Mouse (Mus musculus): ENCODE results near the gene Sdk1.
A peak's percentile ranks its signal among the peaks of the same experiment; 100 is the strongest.

The Sdk1 gene

DNA sequence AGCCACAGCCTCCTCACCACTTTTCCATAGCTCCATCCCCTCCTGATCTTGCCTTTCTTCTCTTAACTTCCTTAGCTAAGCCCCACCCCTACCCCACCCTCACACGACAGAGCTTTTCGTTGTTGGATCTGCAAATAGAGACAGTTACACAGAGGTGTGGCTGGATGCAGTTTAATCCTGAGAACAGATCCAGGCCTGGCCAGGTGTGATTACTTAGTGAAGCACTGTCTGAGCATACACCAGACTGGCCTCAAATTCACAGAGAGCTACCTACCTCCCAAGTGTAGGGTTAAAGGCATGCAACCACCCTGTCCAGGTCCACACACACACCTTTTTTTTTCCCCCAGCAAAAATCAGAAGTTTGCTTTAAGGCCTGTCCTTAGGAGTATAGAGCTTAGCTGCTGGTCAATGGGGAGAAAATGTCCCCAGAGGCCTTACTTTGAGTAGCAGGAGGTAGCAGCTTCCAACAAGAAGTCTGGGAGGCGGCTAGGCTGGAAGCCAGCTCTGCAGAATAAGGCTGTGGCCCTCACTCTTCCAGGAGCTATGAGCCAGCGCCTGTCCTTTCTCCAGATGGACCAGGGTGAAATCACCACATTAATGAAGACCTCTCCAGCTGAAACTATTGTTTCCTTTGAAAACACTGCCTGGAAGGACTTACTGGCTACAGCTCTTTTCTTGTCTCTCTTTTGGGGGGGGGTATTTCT is 781.7 kb downstream of the Sdk1 start:
- DNase-seq = no peak

DNA sequence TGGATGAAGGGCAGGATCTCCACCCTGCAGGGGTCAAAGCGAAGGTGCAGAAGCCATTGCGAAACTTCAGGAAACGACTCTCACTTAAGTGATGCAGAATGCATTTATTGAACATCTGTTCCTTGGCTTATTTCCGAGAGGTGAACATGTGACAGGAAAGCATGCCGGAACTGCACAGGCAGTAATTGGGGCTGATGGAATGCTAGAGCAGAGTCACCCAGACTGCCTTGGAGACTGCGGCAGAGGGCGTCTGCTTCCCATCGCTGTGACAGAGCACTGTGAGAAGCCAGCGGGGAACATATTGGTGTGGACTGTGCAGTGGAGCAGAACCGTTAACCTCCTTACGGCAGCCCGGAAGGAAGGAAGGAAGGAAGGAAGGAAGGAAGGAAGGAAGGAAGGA is 783.2 kb downstream of the Sdk1 start:
- peak; percentile 19 to 36 for DNase-seq

DNA sequence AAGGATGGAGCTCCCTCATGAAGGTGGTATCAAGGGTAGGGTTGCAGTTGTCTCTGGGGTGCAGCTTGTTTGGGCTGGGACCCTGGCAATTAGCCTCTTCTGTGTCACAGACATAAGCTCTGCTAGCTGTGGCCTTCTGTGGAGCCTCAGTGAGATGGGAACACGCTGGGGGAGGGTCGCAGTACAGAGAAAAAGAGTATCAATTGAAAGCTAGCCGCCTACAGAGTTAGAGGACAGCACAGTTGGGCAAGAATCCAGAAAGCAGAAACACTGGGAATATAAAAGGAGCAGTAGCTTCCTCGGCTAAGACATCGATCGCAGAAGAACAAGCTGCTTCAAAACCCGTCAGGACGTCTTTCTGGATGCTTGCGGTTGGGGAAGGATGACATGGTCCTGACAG is 795.2 kb downstream of the Sdk1 start:
- DNase-seq = no peak

GRCm38 (mm10) chr5:142039236-142039635 is 797.9 kb downstream of the Sdk1 start:
- DNase-seq = peak; percentile 25 to 50

DNA sequence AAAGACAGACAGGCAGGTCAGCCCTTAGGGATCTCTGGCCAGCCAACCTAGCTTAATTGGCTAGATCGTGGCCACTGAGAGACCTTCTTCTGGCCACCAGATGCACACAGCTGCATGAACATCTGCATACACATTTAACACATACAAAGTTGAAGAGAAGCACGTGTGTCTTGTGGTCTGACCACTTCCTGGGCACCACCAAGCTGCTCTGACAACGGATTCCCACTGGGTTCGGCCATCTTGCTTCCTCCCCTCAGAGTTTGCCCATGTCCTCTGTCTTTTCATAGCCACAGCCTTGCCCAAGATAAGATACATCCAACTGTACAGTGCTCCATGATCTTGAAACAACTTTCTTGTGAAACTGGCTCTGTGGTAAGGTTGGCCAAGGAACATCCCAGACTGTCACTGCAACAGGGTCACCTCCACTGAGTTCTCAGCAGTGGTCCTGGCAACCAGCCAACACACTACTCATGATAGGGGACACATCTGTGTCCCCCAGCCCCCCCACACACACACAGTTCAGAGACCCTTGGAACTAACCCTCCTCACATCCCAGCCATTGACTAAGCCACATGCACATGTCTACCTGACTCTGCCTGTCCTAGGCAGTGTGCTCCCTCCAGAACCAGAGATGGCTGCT is 798.7 kb downstream of the Sdk1 start:
- DNase-seq = peak; percentile 57 to 76

DNA sequence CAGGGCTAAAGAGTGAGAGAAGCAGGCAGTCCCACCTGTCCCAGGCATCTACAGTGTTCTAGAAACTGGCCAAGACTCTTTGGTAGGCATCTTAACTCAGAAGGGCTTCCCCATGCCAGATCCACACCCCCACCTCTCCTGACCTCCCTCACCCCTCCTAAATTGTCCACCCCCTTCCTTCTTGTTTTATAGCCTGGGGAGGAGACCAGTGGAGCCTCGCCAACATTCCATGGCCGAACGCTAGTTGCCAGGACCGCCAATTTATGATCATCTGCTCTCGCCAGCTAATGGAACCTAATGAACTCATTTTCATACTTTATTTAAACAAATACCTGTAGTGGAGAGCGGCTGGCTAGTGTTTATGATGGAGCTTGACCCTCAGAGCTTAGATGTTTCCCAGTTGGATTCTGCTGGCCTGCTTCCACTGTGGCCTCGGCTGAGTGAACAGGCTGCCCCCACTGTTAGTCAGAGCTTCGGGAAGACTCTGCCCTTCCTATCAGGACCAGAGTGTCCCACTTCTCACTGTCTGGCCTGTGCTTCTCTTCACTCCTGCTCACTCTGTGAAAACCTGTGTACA is 800.0 kb downstream of the Sdk1 start:
- DNase-seq = no peak

GRCm38 (mm10) chr5:142061781-142062180 is 820.5 kb downstream of the Sdk1 start:
- no peak for DNase-seq

DNA sequence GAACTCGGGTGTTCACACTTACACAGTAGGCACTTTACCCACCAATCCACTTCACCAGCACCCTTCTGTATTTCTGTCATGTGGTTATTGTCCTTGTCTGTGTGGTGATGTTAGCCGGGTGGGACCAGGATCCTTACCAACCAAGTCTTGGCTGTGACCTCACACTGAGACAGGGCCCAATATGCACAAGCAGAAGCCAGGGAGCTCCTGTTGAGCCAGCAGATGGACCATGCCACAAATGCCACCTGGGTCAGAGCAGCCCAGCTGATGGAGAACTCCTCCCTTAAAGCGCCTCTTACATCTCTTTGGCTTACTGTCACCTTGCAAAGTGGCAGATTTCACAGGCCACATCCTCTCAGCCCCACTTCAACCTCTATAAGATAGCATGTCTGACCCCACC is 830.0 kb downstream of the Sdk1 start:
- no peak for DNase-seq

DNA sequence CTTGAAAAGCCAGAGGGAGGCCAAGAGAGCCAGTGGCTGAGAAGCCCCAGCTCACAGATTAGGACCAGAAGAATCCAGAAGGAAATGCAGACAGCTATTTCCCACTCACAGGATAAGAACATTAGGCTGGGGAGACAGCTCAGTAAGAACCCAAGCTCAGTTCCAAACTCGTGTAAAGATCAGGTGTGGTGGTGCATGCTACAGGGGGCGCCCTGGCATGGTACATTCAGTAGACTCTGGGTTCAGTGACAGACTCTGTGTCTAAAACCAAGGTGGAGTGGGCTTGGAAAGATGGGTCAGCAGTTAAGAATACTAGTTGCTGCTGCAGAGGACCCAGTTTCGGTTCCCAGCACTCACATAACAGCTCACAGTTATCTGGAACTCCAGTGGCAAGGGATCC is 832.6 kb downstream of the Sdk1 start:
- no peak for DNase-seq

DNA sequence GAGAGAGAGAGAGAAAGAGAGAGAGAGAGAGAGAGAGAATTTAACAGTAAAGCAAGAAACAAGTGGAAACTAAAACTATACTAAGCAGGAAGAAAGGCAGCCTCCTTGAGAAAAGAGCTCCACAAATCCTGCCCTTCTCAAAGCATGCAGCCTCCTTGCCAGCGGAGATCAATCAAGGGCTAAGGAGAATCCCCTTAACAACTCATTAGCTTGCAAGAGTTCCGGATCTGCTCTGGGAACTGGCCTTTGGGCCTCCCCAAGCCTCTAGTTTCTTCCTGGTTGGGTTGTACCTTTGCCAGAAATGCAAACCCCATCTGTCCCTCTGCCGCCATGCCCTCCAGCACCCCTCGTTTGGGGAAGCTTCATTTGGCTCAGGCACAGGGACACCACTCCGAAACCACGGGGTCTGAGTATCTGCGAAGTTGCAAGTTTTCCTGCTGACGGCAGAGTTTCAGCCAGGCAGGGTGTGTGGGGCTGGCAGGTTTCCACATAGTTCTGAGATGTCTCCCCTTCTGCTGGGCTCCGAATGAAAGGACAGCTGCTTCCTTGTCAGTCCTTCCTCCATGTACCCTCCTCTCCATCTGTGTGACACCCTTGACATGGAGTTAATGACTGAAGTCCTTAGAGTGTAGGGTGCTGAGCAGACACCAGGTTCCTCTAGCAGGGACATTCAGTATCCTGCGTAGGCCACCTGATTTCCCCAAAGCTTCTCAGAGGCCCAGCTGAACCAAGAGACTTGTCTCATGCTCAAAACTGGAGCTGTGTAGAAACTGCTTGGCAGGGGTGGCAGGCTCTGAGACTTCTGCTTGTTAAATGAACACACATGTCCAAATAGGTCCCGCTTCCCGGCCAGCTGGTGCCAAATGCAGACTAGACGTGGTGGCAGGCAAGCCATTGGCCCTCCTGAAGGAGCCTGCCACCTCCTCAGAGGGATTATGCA is 833.5 kb downstream of the Sdk1 start:
- DNase-seq = no peak

- DNase-seq = no peak
Measured at GRCm38 (mm10) chr5:142080661-142081060, 839.4 kb downstream of the Sdk1 start.

GRCm38 (mm10) chr5:142081076-142081475 is 839.8 kb downstream of the Sdk1 start:
- no peak for DNase-seq

DNA sequence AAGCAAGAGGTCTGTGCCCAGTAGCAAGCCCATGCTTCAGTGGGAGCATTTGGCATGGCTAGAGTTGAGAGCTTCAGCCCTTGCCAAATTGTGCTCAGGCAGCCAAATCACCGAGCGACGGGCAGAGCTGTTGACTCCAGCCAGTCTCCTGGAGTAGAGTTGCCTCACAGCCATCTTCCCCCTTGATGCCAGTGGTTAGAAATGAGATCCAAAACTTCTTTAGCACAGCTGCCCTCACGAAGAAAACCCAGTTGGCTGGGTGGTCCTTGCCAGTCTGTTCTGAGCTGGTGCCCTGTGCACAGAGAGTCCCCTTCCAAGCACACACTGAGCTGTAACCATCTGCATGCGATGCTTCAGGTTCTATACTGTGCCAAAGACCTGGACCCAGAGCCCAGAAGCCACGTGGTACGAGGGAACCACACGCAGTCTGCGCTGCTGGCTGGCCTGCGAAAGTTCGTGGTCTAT is 855.1 kb downstream of the Sdk1 start:
- no peak for DNase-seq

DNA sequence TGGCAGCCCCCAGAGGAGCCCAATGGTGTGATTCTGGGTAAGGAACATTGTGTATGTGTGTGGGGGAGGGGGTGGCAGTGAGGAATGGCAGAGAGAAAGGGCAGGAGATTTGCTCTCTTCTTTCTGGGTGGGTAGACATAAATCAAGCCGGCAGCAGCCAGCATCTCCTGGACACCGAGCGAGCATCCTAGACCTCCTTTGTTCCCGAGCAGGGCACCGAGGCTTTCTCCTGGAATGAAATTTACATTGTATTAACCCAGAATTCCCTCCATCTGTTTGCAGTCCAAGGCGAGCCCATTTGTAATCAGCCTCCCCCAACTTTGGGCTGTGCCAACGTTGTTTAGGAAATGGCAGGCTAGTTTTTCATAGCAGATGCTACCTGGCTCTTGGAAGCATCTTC is 858.9 kb downstream of the Sdk1 start:
- DNase-seq = no peak

DNA sequence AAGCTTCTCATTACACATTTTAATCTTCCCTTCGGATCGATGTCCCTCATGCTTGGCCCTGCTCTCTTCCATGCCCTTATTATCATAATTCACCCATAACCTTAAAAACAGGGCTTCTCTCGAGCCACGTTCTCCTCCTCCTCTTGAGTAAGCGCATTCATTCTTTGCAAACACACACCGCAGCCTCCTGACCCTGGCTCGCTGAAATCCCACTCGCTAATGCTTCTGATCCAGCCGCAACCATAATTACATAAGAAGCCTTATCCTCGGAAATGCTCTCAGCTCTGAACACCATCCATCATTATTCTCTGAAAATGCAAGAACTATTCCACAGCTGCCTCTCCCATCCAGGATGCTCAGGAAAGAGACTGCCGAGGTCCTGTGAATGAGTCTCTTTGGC is 866.1 kb downstream of the Sdk1 start:
- no peak for DNase-seq

- no peak for DNase-seq
Measured at GRCm38 (mm10) chr5:142111989-142112388, 870.7 kb downstream of the Sdk1 start.

- no peak for DNase-seq
Measured at GRCm38 (mm10) chr5:142113210-142114175, 872.2 kb downstream of the Sdk1 start.

- no peak for DNase-seq
Measured at GRCm38 (mm10) chr5:142127779-142128178, 886.5 kb downstream of the Sdk1 start.

GRCm38 (mm10) chr5:142128181-142128611 is 886.9 kb downstream of the Sdk1 start:
- no peak for DNase-seq

GRCm38 (mm10) chr5:142130004-142130403 is 888.7 kb downstream of the Sdk1 start:
- DNase-seq = no peak

GRCm38 (mm10) chr5:142139978-142140377 is 898.7 kb downstream of the Sdk1 start:
- DNase-seq = no peak

DNA sequence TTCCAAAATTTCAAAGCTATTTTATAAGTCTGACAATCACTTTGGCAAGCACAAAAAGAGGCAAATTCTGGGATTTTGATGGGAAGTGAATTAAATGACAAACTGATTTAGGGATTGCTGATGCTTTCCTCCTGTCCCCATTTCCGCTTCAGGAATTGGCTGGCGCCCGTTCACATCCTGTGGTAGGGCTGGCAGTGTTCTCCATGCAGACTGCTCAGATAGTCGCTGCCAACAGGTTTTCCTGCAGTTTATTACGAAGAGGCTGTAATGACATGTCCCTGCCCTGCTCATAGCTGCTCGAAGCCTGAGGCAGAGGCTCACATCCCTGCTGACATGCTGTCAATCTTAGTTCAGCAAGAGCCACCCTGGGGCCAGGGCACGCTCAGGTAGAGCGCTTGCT is 908.3 kb downstream of the Sdk1 start:
- no peak for DNase-seq

Data from thymus, adult 18-20 months (tissue).